Mouse (Mus musculus) lung, postnatal 36 days (tissue): ENCODE data around the gene Dbf4.

Source experiments
- DNase-seq: peaks from one replicate; pipeline ENCODE4 v3.0.0; 2022; ENCODE audit warnings: mixed read lengths

Gene Dbf4

GRCm38 (mm10) chr5:8422157-8422931, at the start of gene Dbf4, which contains the start of gene Slc25a40:
Dbf4 (minus strand) TSS chr5:8422716.
Slc25a40 (plus strand) TSS chr5:8422850.
- DNase-seq, result peak; percentile 92

DNA sequence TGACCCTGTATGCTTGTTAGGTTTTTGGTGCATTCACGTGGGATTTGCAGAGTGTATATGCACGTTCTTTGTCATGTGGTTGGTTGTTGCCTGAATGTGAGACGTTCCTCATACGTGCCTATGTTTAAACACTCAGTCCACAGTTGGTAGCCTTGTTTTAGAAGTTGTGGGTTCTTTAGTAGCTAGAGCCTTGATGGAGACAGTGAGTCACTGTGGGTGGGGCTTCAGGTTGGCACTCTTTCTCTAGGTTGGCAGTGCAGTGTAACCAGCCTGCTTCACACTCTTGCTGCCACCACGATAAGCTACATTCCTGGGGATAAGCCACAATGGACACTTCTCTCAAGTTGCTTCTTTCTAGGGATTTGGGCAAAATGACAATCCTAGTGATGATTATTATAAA, 34.0 kb upstream of the Dbf4 start:
- peak; percentile 6 for DNase-seq

DNA sequence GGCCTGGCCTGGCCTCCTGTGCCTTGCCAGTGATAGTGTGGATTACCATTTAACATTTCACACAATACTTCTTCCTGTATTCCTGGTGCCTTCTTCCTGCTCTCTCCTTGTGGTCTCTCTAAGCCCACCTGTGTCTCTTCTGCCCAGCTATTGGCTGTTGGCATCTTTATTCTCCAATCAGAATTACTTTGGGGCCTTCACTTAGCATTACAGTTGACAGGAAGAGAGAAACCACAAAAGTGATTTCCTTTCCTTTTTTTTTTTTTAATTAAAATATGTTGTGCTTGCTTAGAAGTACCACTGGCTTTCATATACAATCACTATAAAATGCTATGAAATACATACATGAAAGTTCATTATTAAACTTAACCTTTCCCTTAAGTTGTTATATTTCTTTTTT, 33.0 kb upstream of the Dbf4 start:
- no peak for DNase-seq

DNA sequence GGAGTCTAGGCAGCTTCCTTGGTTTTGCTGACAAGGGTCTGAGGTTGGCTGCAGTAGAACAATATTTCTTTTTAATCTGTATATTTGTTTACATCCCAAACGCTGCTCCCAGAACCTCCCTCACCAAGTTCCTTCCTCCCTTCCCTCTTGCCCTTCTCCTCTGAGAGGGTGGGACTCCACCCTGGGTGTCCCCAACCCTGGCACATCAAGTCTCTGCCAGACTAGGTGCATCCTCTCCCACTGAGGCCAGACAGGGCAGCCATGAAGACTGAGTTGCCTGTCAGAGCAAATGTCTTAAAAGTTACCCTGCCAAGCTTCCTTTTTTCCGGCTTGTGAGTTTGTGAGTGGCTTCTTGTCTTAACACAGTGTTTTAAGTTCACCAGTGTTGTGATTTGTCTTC, 16.6 kb upstream of the Dbf4 start:
- no peak for DNase-seq

DNA sequence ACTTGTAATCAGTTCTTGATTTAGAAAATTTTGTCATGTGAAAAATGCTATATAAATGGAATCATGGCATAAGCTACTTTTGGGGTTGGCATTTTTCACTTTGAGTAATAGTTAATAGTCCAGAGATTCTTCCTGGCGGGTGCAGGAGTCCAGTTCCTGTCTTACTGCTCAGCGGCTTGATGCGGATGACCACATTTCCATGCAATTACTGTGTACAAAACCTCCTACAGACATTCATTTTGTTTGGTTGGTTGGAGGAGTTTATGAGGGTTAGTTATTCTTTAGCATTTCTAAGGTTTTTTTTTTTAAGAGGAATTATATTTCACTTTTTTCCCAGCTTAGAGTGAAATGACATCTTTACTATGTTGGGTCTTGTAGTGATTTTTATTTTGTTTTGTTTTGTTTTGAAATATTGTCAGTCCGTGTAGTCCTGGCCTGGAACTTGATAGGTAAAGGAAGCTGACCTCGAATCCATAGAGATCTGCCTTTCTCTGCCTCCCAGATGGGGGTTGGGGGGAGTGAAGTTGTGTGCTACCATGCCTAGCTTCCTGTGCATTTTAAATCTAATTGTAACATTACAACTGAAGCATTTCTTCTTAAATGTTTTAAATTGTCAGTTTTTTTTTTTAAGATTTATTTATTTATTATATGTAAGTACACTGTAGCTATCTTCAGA, 15.1 kb upstream of the Dbf4 start:
- no peak for DNase-seq

- DNase-seq, result no peak
Observed at GRCm38 (mm10) chr5:8425899-8426298, 3.4 kb upstream of the Dbf4 start.

DNA sequence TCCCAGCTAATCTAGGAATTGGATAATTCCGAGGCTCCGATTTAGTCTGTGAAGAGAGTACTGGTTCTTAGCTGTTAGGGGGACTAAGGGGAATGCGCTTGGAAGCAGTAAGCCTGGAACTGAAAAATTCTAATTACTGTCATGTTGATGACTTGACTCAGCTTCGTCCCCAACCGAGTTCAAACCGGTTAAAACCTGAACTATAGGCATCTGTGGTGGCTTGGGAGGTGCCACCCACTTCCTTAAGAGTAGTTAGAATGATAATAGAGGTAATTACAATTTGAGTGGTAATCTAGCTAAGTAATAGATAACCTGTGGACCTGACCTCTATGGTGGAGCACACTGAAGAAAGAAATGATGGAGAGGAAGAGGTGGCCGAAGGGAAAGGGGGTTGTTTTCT, 1.6 kb upstream of the Dbf4 start:
- no peak for DNase-seq

DNA sequence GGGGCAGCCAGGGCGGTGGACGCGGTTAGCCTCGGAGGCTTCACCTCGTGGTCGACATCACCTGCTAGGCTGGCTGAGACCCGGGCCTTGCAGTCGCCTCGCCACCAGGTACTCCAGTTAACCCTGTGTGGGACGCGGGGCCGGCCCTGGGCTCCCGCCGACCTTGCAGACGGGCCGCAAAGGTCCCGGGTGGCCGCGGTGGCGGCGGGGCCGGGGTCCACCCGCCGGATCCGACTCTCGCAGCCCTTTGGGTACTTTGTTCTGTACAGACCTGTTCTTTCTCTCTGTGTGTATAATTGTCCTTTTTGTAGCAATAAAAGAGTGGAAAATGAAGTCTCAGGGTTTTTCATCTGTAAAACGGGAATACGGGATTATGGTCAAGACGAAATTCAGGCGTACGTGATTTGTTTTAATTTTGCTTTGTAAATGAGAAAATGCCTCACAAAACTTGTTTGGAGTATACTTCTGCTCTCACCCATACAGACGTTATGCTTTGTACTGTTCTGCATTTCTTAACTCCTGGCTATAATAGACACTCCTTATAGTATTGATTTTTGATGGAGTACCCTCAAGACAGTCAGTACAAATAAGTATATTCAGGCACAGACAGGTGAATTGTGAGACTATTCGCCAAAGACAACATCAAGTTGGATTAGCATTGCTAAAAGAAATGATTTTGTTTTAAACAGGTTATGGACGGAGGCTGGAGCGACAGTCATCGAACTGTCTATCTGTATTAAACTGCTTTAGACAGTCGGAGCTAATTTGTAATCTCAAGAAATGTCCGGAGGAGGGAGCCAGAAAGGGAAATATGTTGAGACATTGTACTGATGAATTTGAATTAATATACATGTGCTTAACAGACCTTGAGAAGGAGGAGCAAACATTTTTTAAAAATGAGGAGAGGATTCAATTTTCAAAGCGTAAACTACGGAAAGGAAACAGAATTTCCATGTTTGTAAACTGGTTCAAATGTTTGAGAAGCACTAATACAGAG, 714 bp upstream of the Dbf4 start:
- peak; percentile 21 for DNase-seq

DNA sequence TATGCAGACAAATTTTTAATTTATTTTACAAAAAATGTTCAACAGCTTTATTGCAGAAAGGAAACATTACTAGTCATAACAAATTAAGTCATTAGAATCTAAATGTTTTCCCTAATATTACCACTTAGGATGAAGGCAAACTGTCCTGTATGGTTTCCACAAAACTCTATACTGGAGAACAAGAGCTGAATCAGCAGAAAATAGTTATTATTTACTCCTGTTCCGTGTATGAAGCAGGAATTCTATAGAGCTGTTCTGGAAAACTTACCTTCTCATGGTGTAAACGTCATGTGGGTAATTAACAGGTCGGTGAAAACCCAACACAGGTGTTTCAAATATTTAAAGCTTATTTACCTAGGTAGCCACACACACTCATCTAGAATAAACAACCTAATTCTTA, 1.1 kb downstream of the Dbf4 start:
- DNase-seq, result no peak

DNA sequence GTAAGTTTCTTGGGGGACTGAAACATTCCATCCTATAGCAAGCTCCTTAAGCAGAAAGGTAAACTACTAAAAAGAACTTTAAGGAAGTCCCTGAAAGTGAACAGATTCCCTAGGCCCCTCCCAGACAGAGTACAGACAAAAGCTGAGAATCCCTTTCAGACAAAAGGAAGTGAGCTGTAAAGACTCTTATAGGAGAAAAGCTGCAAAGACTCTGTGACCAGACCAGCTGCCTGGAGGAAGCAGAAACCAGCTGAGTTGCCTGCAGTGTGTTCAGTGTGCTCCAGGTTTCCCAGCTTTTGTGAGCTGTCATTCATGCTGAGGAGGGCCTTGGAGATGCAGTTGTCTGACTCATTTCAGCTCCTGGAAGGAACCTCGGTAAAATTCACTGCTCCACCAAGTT, 5.1 kb downstream of the Dbf4 start:
- no peak for DNase-seq

GRCm38 (mm10) chr5:8416683-8417413, 5.7 kb downstream of the Dbf4 start:
- DNase-seq, result no peak

GRCm38 (mm10) chr5:8408746-8409145, 13.8 kb downstream of the Dbf4 start:
- DNase-seq, result no peak

DNA sequence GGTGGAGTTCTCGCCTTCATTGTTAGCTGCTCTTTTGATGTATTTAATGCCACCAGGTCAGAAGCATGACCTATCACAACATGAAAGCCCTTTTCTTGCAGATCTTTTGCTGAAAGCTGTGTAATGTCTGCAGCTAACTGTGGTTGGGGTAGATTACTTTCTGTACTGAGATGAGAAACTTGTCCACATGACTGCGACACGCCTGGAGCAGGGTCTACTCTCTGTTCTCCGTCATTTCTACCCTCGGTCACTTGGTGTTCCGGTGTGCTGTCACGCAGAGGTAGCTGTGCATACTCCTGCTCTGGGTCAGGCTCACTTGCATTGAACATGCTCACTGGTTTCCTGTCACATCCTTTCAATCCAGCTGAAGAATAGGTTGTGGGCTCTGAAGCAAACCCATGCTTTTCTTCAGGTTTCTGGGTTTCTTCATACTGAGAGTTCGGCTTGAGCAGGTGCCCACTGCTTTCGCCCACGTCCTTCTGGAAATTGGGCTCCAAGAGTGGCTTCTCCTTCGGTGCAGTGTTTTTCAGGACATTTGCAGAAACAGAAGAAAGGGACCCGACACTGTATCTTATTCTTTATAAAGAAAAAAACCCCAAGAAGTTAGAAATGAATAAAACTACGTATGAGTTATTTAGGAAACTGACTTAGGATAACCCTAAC, 24.8 kb downstream of the Dbf4 start:
- DNase-seq, result no peak

- no peak for DNase-seq
Observed at GRCm38 (mm10) chr5:8393891-8394583, 28.5 kb downstream of the Dbf4 start.

DNA sequence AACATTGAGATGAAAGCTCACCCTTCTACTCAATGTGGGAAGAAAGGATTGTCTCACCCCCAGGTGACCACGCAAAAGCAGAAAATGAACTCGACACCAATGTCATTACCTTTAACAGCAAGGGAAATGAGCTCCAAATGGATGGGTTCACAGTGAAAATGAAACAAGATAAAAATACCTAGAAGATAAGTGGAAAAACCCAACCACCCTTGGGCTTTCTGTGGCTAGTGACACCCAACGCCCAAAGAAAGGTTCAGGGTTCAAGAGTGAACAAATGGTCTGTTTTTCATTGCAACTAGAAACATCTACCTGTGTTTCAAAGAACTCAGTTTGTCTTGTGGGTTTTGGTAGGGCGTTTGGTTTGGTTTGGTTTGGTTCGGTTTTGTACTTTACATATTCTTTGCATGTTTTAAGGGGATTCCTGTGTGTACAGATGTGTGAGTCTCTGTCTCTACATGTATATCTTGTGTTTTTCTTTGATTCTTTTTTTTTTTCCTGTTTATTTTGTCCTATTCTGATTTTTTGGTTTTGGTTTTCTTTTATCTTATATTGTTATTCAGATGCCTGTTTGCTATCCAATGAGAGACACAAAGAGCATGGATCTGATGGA, 48.1 kb downstream of the Dbf4 start:
- no peak for DNase-seq

- no peak for DNase-seq
Observed at GRCm38 (mm10) chr5:8373415-8373814, 49.1 kb downstream of the Dbf4 start.

- DNase-seq, result no peak
Observed at GRCm38 (mm10) chr5:8368781-8369180, 53.7 kb downstream of the Dbf4 start.

- DNase-seq, result no peak
Observed at GRCm38 (mm10) chr5:8368328-8368692, 54.2 kb downstream of the Dbf4 start.

DNA sequence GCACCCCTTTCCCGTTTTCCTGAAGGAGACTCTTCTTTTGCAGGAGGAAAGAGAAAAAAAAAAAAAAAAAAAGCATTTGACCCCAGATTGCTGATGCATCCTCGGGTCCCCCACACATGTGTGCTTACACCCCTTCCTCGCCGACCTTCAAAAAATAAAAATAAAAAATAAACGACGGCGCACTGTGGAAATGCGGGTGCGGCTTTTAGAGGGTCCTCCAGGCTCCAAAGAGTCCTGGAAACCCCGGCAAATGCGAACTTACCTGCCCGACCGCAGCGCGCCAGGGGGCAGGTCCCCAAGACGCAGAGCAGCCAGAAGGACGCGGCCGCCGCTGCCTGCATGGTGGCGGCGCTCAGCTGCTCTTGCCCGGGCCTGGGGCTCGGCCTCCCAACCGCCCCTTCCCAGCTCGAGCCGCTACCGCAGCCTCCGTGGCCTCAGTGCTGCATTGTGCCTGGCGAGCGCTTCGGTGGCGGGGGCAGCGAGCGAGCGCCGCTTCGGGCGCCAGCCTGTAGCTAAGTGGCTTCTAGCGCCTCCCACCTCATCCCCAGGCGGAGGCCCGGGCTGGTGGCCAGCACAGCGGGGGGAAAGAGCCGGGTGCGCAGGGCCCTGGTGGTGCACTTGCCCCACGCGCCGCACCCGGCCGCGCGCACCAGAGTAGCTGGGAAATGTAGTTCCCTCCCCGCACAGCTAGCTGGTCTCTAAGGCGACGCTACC, 54.7 kb downstream of the Dbf4 start, which contains the start of gene Adam22:
Adam22 (minus strand) TSS at position 547 of the 714 bp plus-strand sequence.
- DNase-seq, result peak; percentile 67
